Mouse (Mus musculus) layer of hippocampus, postnatal 36 days (tissue): ENCODE results near the gene Cbwd1. TPM values are rescaled to one million over a fixed set of nuclear protein-coding genes. Genes with fewer than 3 reads are reported as not detected.

ENCODE experiments used
- DNase-seq, 2 experiments: peaks; one replicate each; pipeline ENCODE4 v3.0.0; 2022
- total RNA-seq, 2 experiments: library from RNA; stranded (reverse); gene quantifications; 2 replicates each; pipeline ENCODE4 v1.2.3; 2021

Cbwd1 gene
- 10 to 100 TPM; 13.3 to 14.1 TPM for total RNA-seq

- DNase-seq: peak; percentile 95
Measured at GRCm38 (mm10) chr19:24961172-24961962, at the start of gene Cbwd1. Gene Cbwd1, minus strand, starts transcription at chr19:24961610.

DNA sequence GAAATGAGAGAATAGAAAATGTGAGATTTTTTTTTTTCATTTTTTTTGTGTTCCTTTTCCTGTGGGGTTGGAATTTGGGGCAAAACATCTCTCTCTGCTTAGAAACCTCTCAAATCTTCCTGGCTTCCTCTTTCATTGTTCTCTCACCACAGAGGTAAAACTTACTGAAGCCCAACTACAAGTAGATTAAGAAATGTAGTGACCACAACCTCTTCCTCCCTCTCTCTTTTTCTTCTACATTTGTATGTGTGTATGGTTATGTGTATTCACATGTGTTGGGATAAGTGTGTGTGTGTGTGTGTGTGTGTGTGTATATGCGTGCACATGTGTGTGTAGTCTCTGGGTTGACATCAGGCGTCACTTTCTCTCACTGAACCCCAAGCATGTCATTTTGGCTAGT lies 47.1 kb upstream of the Cbwd1 start:
- DNase-seq: no peak

- DNase-seq: no peak
Measured at GRCm38 (mm10) chr19:25006686-25007085, 45.3 kb upstream of the Cbwd1 start.

- no peak for DNase-seq
Measured at GRCm38 (mm10) chr19:25003810-25004209, 42.4 kb upstream of the Cbwd1 start.

- DNase-seq: no peak
Measured at GRCm38 (mm10) chr19:25002828-25003227, 41.4 kb upstream of the Cbwd1 start.

GRCm38 (mm10) chr19:25002032-25002431 lies 40.6 kb upstream of the Cbwd1 start:
- no peak for DNase-seq

DNA sequence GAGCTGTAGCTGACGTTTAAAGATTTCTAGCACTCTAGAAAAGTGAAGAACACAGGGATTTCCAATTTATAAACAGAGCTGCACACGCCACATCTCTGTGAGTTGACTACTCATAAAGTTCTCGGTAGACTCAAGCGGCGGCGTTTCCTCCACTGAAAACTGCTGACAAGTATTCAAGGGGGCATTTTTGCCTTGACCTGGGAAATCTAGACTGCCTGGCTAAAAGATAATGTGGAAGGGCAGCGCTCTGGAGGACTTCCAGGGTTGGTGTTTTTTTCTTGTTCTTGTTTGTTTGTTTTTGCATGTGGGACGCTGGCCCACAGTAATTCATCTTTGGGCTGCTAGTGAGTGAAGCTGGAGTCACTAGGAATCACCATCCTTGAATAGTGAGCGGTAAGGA lies 38.7 kb upstream of the Cbwd1 start:
- no peak for DNase-seq

DNA sequence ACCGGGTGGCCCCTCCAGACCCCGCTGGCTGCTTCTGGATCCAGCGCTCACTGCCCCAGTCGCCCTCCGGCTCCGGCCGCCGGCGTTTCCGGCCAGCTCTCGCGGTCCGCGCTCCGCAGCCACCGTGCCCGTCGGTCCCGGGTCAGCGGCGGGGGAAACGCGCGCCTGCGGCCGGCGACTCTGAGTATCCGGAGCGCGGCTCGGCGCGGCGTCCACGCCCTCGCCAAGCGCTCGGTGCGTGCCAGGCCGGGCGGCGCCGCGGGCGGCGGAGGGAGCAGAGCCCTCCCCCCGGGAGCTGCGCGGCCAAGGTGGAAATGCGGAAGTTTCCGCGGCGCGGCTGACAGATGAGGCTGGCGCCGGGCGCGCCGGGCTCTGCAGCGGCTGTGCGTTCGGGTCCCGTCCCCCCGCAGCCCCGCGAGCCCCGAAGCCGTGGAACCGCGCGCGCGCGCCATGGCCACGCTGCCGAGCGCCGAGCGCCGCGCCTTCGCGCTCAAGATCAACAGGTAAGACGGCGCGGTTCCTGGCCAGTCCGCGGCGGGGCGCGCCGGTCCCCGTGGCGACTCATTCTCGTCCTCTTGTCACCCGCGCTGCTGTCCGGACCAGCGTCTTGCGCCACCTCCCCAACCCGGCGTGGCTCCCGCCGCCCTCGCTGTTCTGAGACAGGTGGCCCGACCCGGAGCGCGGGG lies 37.9 kb upstream of the Cbwd1 start, which contains the start of gene Dock8:
Gene Dock8, plus strand, starts transcription at position 334 of the 686 bp plus-strand sequence.
- DNase-seq: peak; percentile 18 to 46

GRCm38 (mm10) chr19:24998561-24998960 lies 37.2 kb upstream of the Cbwd1 start:
- no peak for DNase-seq

DNA sequence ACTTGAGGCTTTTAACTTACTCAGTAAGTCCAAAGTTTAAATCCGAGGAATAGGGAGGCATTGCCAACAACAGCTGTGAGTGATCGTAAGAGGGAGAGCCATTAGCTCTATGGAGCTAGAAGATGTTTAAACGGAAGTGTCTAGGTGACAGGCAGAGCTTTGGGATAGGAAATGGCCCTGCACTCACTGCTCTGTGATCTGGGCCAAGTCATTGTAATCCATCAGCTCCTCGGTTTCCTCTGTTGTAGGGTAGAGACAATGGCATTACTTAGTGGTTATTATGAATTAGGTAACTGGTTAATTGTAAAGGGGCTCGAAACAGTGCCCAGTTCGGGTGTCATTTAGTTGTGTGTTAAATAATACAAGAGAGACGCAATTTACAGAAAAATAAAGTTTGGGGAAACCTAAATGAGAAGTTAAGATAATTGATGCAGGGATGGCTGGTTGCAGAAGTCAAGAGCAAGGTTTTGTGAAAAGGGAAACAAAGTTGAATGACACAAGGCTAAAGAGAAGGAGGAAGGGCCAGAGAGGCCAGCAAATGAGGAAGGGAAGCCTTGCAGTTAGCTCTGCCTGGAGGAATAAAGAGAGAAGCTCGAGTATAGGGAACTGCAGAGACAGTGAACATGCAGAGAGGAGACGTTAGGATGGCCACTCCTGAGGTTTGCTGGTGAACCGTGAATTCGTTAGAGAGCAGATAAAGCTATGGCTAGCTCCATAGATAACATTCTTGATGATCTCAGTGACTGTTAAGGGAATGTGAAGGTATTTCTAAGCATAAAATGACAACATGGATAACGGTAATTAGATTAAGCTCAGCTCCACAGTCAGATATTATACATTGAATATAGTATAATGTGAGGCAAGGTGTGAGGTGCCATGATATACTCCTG lies 35.6 kb upstream of the Cbwd1 start:
- no peak for DNase-seq

GRCm38 (mm10) chr19:24994900-24995299 lies 33.5 kb upstream of the Cbwd1 start:
- no peak for DNase-seq

DNA sequence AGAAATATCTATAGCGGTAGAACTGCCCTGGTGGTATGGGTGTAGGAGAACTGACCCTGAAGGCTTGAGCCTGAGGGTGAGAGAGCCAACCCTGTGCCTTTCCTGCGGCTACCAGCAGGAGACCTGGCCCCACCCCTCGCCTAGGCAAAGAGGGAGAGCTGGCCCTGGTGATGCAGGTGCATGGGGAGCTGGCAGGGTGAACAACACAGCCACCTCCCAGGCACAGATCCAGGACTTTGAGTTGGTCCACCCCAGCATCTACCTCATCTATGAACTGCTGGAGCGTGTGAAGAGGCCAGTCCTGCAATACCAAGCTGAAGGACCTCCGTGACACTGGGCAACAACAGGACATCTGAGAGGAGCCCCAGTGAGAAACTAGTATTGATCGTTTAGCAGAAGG lies 32.1 kb upstream of the Cbwd1 start:
- no peak for DNase-seq

- no peak for DNase-seq
Measured at GRCm38 (mm10) chr19:24990138-24990822, 28.9 kb upstream of the Cbwd1 start.

GRCm38 (mm10) chr19:24988831-24989230 lies 27.4 kb upstream of the Cbwd1 start:
- DNase-seq: no peak

DNA sequence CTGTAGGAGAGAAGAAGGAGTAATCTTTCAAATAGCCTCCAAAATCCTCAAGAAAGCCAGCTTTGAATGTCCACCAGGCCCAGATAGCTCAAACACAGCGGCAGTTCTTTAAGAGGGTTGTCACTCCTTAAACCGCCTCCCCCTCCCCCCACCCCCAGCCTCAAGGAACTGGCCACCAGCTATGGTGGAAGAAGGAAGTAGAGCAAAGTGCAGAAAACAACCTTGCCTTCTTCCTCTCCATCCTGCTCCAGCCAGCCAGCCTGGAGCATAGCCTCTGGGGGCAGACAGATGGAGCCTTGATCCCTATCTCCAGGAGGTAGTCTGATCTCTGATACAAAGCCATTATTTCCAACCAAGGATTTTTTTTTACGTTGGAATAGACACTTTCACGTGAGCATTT lies 25.9 kb upstream of the Cbwd1 start:
- no peak for DNase-seq

DNA sequence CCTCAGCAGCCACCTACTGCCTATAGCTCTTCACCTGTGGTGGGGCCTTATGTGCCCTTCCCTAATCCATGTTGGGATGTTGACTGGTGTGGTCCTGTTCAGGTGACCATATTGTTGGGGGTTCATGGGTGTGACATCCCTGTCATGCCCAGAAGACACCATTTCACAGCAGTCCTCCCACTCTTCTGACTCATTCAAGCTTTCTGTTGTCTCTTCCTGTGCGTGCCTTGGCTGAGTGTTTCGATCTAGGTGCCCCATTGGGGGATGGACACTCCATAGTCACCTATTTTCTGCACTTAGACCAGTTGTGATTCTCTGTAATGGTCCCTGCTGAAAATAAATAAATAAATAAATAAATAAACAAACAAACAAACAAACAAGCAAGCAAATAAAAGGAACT lies 23.6 kb upstream of the Cbwd1 start:
- DNase-seq: no peak

- no peak for DNase-seq
Measured at GRCm38 (mm10) chr19:24983857-24984498, 22.6 kb upstream of the Cbwd1 start.

DNA sequence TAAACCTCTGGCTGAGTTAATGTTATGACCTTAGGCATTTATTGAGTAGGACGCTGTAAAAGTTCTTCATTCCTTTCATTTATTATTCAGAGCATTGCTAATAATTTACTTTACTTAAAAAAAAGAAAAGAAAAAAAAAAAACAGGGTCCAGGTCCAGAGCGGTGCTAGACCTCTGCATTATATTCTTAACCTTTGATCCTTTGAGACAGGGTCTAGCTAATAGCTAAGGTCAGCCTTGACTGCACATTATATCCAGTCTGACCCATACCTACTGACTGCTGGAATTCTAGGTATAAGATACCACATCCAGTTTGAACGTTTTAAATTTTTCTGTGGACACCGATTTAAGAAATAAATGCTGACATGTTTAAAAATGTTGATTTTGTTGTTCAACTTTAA lies 21.6 kb upstream of the Cbwd1 start:
- DNase-seq: no peak

DNA sequence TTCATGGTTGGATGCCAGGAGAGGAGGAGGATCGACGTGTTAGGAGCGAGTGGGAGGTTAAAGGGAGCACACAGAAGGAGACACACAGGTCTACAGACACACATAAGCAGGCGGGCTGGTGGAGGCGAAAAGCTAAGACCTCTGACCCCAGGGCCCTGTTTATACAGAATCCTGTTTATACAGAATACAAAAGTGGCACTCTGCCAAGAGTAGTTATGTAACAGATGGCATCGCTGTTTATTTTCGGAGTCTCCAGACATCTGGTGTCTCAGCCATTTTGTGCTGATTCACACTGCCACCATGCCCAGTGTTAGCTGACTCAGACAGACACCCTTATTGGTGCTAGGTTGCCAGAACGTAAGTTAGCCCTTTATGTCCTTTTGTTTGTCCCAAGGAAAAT lies 19.9 kb upstream of the Cbwd1 start:
- peak; percentile 32 to 41 for DNase-seq

- DNase-seq: no peak
Measured at GRCm38 (mm10) chr19:24978852-24979842, 17.7 kb upstream of the Cbwd1 start.
